Mouse (Mus musculus) forebrain, embryonic 10.5 days (tissue): ENCODE measurements around the gene Olfr606. TPM values are rescaled to one million over a fixed set of nuclear protein-coding genes. Genes with fewer than 3 reads are reported as not detected.
"Not testable (repeated sequence)": the region's sequence is repeated elsewhere in the genome, so short reads cannot be mapped to it uniquely, and the experiment has no call there.

ENCODE experiments used
- DNase-seq: peaks from one replicate; pipeline ENCODE4 v3.0.0-alpha.2; 2017; ENCODE audit warnings: low spot score; ENCODE audit errors: extremely low spot score
- H3K27ac ChIP-seq: fragments of 300-500 bp; sonication (generic); 2 replicates; pipeline ENCODE4 v1.5.1; 2016; ENCODE audit warnings: mild to moderate bottlenecking
- H3K27me3 ChIP-seq: fragments of 300-500 bp; sonication (generic); 2 replicates; pipeline ENCODE4 v1.6.1; 2016; ENCODE audit warnings: mild to moderate bottlenecking; ENCODE audit not compliant: poor library complexity, severe bottlenecking
- H3K36me3 ChIP-seq: fragments of 300-500 bp; sonication (generic); replicated peaks from 2 replicates; pipeline ENCODE4 v1.6.1; 2016; ENCODE audit warnings: mild to moderate bottlenecking, moderate library complexity
- H3K4me1 ChIP-seq: fragments of 300-500 bp; sonication (generic); 2 replicates; pipeline ENCODE4 v1.6.1; 2016
- H3K4me3 ChIP-seq: fragments of 300-500 bp; sonication (generic); 2 replicates; pipeline ENCODE4 v1.5.1; 2016; ENCODE audit warnings: mild to moderate bottlenecking, moderate library complexity
- H3K9me3 ChIP-seq: fragments of 300-500 bp; sonication (generic); 2 replicates; pipeline ENCODE4 v1.6.1; 2016; ENCODE audit warnings: mild to moderate bottlenecking, moderate library complexity
- WGBS: fragments of 180-500 bp; shearing (Covaris S2); methylation state at CpG from one replicate; pipeline ENCODE4 v1.1.7; 2016; 5-methylcytosine and 5-hydroxymethylcytosine counted together
- microRNA-seq: library from miRNA; unstranded; fragments of <30 nt; microRNA quantifications from one replicate; pipeline ENCODE4, GENCODE M21; 2017
- polyA plus RNA-seq: library from polyadenylated mRNA; unstranded; fragments of >200 nt; fragmentation: Nextera tagmentation; extraction: Ambion mirVana; gene quantifications from 2 replicates; pipeline ENCODE4 v1.2.1, GENCODE M21; 2016

The Olfr606 gene
- not detected in 2 replicates for polyA plus RNA-seq

GRCm38 (mm10) chr7:103448746-103449145 lies at the start of gene Olfr606:
Gene Olfr606, plus strand, starts transcription at chr7:103449046.
- H3K27me3 ChIP-seq = no peaks in the 10 kb centered on the region
- WGBS = 83% methylated on average over 2 of the region's 2 CpGs
- no peak within 1 kb of the TSS for H3K4me3 ChIP-seq
- no peak for DNase-seq
- H3K27ac ChIP-seq = no peak within 1 kb of the TSS
- no peaks in the 10 kb centered on the region for H3K36me3 ChIP-seq
- no peaks in the 10 kb centered on the region for H3K9me3 ChIP-seq
- no peaks in the 10 kb centered on the region for H3K4me1 ChIP-seq

- H3K9me3 ChIP-seq, H3K4me3 ChIP-seq, DNase-seq, H3K27me3 ChIP-seq, H3K36me3 ChIP-seq, H3K27ac ChIP-seq, H3K4me1 ChIP-seq: not testable (repeated sequence)
- 83% methylated on average over 3 of the region's 3 CpGs for WGBS
These were observed 42.3 kb upstream of the Olfr606 start for GRCm38 (mm10) chr7:103406521-103407055.

- not testable (repeated sequence) for H3K9me3 ChIP-seq, H3K27me3 ChIP-seq, DNase-seq, H3K36me3 ChIP-seq, H3K27ac ChIP-seq, H3K4me3 ChIP-seq, H3K4me1 ChIP-seq
- WGBS = 50% methylated on average over 1 of the region's 1 CpGs
These were observed 34.1 kb upstream of the Olfr606 start, which contains the start of gene Usp17lc for GRCm38 (mm10) chr7:103414772-103415171. Gene Usp17lc, plus strand, starts transcription at chr7:103415072.

GRCm38 (mm10) chr7:103445339-103445738 lies 3.5 kb upstream of the Olfr606 start, which contains the start of gene Olfr605:
Gene Olfr605, minus strand, starts transcription at chr7:103445439.
- no peak within 1 kb of the TSS for H3K27ac ChIP-seq
- H3K4me3 ChIP-seq = no peak within 1 kb of the TSS
- 96% methylated on average over 1 of the region's 1 CpGs for WGBS
- H3K36me3 ChIP-seq = no peaks in the 10 kb centered on the region
- DNase-seq = no peak
- no peaks in the 10 kb centered on the region for H3K27me3 ChIP-seq
- H3K9me3 ChIP-seq = no peaks in the 10 kb centered on the region
- no peaks in the 10 kb centered on the region for H3K4me1 ChIP-seq

GRCm38 (mm10) chr7:103460590-103460989 lies 11.7 kb downstream of the Olfr606 start:
- WGBS = 91% methylated on average over 5 of the region's 5 CpGs
- Histone ChIP-seq H3K36me3 (no peaks in the 10 kb centered on the region), H3K9me3 (no peaks in the 10 kb centered on the region), H3K27me3 (no peaks in the 10 kb centered on the region), H3K4me1 (no peaks in the 10 kb centered on the region), H3K27ac (no peak overlapping the region), H3K4me3 (no peak overlapping the region)
- DNase-seq = no peak

GRCm38 (mm10) chr7:103469577-103469976 lies 20.7 kb downstream of the Olfr606 start, which contains the start of gene Olfr608:
Gene Olfr608, plus strand, starts transcription at chr7:103469877.
- DNase-seq = no peak
- Histone ChIP-seq H3K27ac (no peak within 1 kb of the TSS), H3K36me3 (no peaks in the 10 kb centered on the region), H3K4me1 (no peaks in the 10 kb centered on the region), H3K9me3 (no peaks in the 10 kb centered on the region; the same call in 1 of the 2 replicates), H3K27me3 (no peaks in the 10 kb centered on the region), H3K4me3 (no peak within 1 kb of the TSS)

GRCm38 (mm10) chr7:103477106-103477505 lies 28.3 kb downstream of the Olfr606 start:
- H3K36me3 ChIP-seq, H3K27me3 ChIP-seq, H3K4me1 ChIP-seq, H3K27ac ChIP-seq, H3K4me3 ChIP-seq, DNase-seq, H3K9me3 ChIP-seq: not testable (repeated sequence)
- 95% methylated on average over 9 of the region's 9 CpGs for WGBS

- no peak within 1 kb of the TSS for H3K4me3 ChIP-seq
- H3K4me1 ChIP-seq = no peaks in the 10 kb centered on the region
- H3K27ac ChIP-seq = no peak within 1 kb of the TSS
- H3K27me3 ChIP-seq = no peaks in the 10 kb centered on the region
- no peak for DNase-seq
- H3K9me3 ChIP-seq = no peaks in the 10 kb centered on the region
- H3K36me3 ChIP-seq = no peaks in the 10 kb centered on the region
- WGBS = 74% methylated on average over 1 of the region's 1 CpGs
These were observed 49.1 kb downstream of the Olfr606 start, which contains the start of gene Olfr609 for GRCm38 (mm10) chr7:103497962-103498361. Gene Olfr609, minus strand, starts transcription at chr7:103498062.

Small RNAs within 50 kb of the gene (microRNA-seq; reads per million reads assigned to microRNA genes)
- gene Gm25774 = not detected

Other genes starting within 250 kb of the Olfr606 start
- gene Olfr593, start 237.2 kb upstream of the Olfr606 start, polyA plus RNA-seq = not detected in 2 replicates
- gene Olfr594, start 232.1 kb upstream of the Olfr606 start, polyA plus RNA-seq = not detected in 2 replicates
- gene Usp17ld, start 196.5 kb upstream of the Olfr606 start, polyA plus RNA-seq = not detected in 2 replicates
- not detected in 2 replicates for gene Olfr596, start 143.4 kb upstream of the Olfr606 start, polyA plus RNA-seq
- not detected in 2 replicates for gene Olfr597, start 132.7 kb upstream of the Olfr606 start, polyA plus RNA-seq
- gene Olfr598, start 125.5 kb upstream of the Olfr606 start, polyA plus RNA-seq = not detected in 2 replicates
- not detected in 2 replicates for gene Olfr599, start 113.1 kb upstream of the Olfr606 start, polyA plus RNA-seq
- not detected in 2 replicates for gene Olfr600, start 99.4 kb upstream of the Olfr606 start, polyA plus RNA-seq
- not detected in 2 replicates for gene Olfr601, start 86.4 kb upstream of the Olfr606 start, polyA plus RNA-seq
- gene Olfr603, start 62.9 kb upstream of the Olfr606 start, polyA plus RNA-seq = not detected in 2 replicates
- gene Usp17lc, start 34.0 kb upstream of the Olfr606 start, polyA plus RNA-seq = not detected in 2 replicates
- gene Olfr605, start 3.6 kb upstream of the Olfr606 start, polyA plus RNA-seq = not detected in 2 replicates
- not detected in 2 replicates for gene Olfr607, start 15.1 kb downstream of the Olfr606 start, polyA plus RNA-seq
- gene Olfr608, start 20.8 kb downstream of the Olfr606 start, polyA plus RNA-seq = not detected in 2 replicates
- gene Olfr609, start 49.0 kb downstream of the Olfr606 start, polyA plus RNA-seq = not detected in 2 replicates
- gene Olfr610, start 63.1 kb downstream of the Olfr606 start, polyA plus RNA-seq = not detected in 2 replicates
- not detected in 2 replicates for gene Olfr611, start 71.8 kb downstream of the Olfr606 start, polyA plus RNA-seq
- gene Olfr612, start 93.7 kb downstream of the Olfr606 start, polyA plus RNA-seq = not detected in 2 replicates
- not detected in 2 replicates for gene Olfr613, start 99.0 kb downstream of the Olfr606 start, polyA plus RNA-seq
- not detected in 2 replicates for gene Olfr615, start 107.0 kb downstream of the Olfr606 start, polyA plus RNA-seq
- gene Olfr616, start 120.1 kb downstream of the Olfr606 start, polyA plus RNA-seq = not detected in 2 replicates
- gene Olfr617, start 124.0 kb downstream of the Olfr606 start, polyA plus RNA-seq = not detected in 2 replicates
- gene Olfr618, start 141.1 kb downstream of the Olfr606 start, polyA plus RNA-seq = not detected in 2 replicates
- not detected in 2 replicates for gene Olfr619, start 151.5 kb downstream of the Olfr606 start, polyA plus RNA-seq
- not detected in 2 replicates for gene Olfr620, start 163.5 kb downstream of the Olfr606 start, polyA plus RNA-seq
- gene Olfr622, start 193.7 kb downstream of the Olfr606 start, polyA plus RNA-seq = not detected in 2 replicates
- not detected in 2 replicates for gene Olfr623, start 214.7 kb downstream of the Olfr606 start, polyA plus RNA-seq
- 0.04 TPM in 2 replicates for gene Olfr624, start 222.1 kb downstream of the Olfr606 start, polyA plus RNA-seq
- not detected in 2 replicates for gene Olfr625-ps1, start 233.7 kb downstream of the Olfr606 start, polyA plus RNA-seq